Mouse (Mus musculus) limb, embryonic 12.5 days (tissue): ENCODE results near the gene Tmem256. TPM values are rescaled to one million over a fixed set of nuclear protein-coding genes. Genes with fewer than 3 reads are reported as not detected.

Experiments used
- ATAC-seq: fragments of 200-750 bp; cut with Nextera tagmentation; 2 replicates; pipeline ENCODE4 v1.8.0; 2017; ENCODE audit warnings: low read depth, moderate TSS enrichment; ENCODE audit not compliant: insufficient number of reproducible peaks, insufficient read depth, low FRiP score, low TSS enrichment
- H3K27ac ChIP-seq: fragments of 300-500 bp; sonication (generic); 2 replicates; pipeline ENCODE4 v1.5.1; 2016; ENCODE audit warnings: mild to moderate bottlenecking, moderate library complexity
- H3K27me3 ChIP-seq: fragments of 300-500 bp; sonication (generic); 2 replicates; pipeline ENCODE4 v1.6.1; 2016; ENCODE audit warnings: mild to moderate bottlenecking, moderate library complexity
- H3K36me3 ChIP-seq: fragments of 300-500 bp; sonication (generic); 2 replicates; pipeline ENCODE4 v1.6.1; 2016; ENCODE audit warnings: mild to moderate bottlenecking, moderate library complexity
- H3K4me1 ChIP-seq: fragments of 300-500 bp; sonication (generic); replicated peaks from 2 replicates; pipeline ENCODE4 v1.6.1; 2016
- H3K4me2 ChIP-seq: fragments of 300-500 bp; sonication (generic); 2 replicates; pipeline ENCODE4 v1.6.1; 2016; ENCODE audit warnings: mild to moderate bottlenecking, moderate library complexity
- H3K4me3 ChIP-seq: fragments of 300-500 bp; sonication (generic); replicated peaks from 2 replicates; pipeline ENCODE4 v1.5.1; 2016; ENCODE audit warnings: mild to moderate bottlenecking
- H3K9ac ChIP-seq: fragments of 300-500 bp; sonication (generic); replicated peaks from 2 replicates; pipeline ENCODE4 v1.6.1; 2016; ENCODE audit warnings: mild to moderate bottlenecking, moderate library complexity
- H3K9me3 ChIP-seq: fragments of 300-500 bp; sonication (generic); 2 replicates; pipeline ENCODE4 v1.6.1; 2016; ENCODE audit warnings: mild to moderate bottlenecking, moderate library complexity
- whole genome bisulfite sequencing: fragments of 180-500 bp; shearing (Covaris S2); methylation state at CpG from one replicate; pipeline ENCODE4 v1.1.7; 2016; 5-methylcytosine and 5-hydroxymethylcytosine counted together
- polyA plus RNA-seq: library from polyadenylated mRNA; unstranded; fragments of >200 nt; fragmentation: Nextera tagmentation; extraction: Ambion mirVana; gene quantifications from 2 replicates; pipeline ENCODE4 v1.2.1, GENCODE M21; 2016

The Tmem256 gene
- polyA plus RNA-seq, 1 experiment from 2014 or later: 353 TPM

DNA sequence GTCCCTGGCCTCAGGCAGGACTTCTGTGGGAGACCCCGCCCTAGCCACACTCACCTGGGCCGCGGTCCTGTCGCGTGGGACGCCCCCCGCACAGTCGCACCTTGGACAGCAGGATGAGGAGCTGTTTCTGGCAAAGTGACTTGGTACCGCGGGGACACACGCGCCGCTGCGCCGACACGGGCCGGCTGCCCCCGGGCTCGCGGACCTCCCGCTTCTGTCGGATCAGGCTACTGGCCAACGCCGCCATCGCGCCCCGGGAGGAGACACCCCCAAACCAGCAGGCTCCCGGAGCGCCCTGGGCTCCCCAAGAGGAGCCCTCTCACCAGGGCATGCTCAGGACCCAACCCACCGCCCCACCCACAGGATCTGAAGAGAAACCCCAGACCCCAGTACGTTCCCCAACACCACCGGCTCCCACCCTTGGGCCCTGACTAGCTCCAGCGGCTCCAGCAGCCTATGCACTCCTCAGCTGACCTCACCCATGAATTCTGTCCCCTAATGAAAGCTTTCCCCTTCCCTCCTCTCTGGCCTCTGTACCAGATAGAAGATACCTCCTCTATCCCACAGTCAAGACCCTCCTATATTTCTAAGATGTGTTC is 36.8 kb upstream of the Tmem256 start, which contains the start of gene Fgf11:
TSS of gene Fgf11 (minus strand) at position 479 of the 599 bp plus-strand sequence.
- H3K36me3 ChIP-seq: no peaks in the 10 kb centered on the region
- H3K27ac ChIP-seq: peak within 1 kb of the TSS; percentile 47
- H3K4me3 ChIP-seq: peak within 1 kb of the TSS; percentile 57
- 1% methylated on average over 33 of the region's 33 CpGs for WGBS
- no peak for ATAC-seq
- peaks cover 99% of the 10 kb centered on the region for H3K27me3 ChIP-seq
- H3K9me3 ChIP-seq: peaks cover 6% of the 10 kb centered on the region
- peak within 1 kb of the TSS; percentile 92 for H3K4me2 ChIP-seq
- H3K9ac ChIP-seq: peak within 1 kb of the TSS; percentile 68
- peaks cover 58% of the 10 kb centered on the region for H3K4me1 ChIP-seq

DNA sequence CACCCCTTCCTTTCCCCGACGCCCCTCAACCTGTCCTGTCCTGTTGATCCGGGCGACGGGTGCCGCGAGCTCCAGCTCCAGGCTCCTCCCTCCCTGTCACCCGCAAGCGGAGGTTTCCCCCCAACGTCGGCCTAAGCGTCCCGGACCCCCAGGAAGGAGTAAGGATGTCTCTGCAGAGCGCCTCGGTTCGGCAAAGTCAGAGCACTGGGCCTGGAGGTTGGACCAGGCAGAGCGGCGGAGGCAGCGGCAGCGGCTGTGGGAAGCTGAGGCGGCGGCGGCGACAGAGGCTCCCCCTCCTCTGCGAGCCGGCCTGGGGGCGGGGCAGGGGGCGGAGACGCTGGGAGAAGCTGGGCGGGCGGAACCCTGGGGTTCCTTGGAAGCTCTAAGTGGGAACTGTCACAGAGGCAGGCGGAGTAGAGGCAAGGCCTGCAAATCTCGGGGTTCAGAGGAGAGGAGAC is 35.6 kb upstream of the Tmem256 start:
- Histone ChIP-seq H3K36me3 (no peaks in the 10 kb centered on the region), H3K4me1 (peaks cover 58% of the 10 kb centered on the region), H3K4me3 (peak overlapping the region; percentile 57), H3K9ac (peak overlapping the region; percentile 63), H3K27me3 (peaks cover 98% of the 10 kb centered on the region), H3K9me3 (peaks cover 9% of the 10 kb centered on the region), H3K4me2 (peak overlapping the region; percentile 92), H3K27ac (no peak overlapping the region)
- under 1% methylated on average over 33 of the region's 33 CpGs for whole genome bisulfite sequencing
- no peak for ATAC-seq

DNA sequence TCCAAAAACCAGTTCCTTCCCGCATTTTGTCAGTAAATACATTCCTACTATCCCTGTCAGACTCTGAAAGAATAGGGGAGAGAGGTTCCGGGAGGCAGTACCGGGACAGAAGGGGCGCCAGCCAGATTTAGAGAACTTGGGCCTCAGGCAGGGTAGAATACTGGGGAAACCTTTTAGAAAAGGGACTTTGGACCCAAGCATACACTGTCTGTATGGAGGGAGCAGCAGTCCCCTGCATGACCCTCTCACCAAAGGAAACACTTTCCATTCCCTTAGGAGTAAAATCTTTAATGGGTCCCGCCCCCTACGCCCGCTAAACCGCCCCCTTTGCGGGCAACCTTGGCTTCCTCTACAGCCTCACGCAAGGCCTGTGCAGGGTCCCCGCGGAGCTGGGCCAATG is 35.0 kb upstream of the Tmem256 start:
- H3K27me3 ChIP-seq: peaks cover 97% of the 10 kb centered on the region

DNA sequence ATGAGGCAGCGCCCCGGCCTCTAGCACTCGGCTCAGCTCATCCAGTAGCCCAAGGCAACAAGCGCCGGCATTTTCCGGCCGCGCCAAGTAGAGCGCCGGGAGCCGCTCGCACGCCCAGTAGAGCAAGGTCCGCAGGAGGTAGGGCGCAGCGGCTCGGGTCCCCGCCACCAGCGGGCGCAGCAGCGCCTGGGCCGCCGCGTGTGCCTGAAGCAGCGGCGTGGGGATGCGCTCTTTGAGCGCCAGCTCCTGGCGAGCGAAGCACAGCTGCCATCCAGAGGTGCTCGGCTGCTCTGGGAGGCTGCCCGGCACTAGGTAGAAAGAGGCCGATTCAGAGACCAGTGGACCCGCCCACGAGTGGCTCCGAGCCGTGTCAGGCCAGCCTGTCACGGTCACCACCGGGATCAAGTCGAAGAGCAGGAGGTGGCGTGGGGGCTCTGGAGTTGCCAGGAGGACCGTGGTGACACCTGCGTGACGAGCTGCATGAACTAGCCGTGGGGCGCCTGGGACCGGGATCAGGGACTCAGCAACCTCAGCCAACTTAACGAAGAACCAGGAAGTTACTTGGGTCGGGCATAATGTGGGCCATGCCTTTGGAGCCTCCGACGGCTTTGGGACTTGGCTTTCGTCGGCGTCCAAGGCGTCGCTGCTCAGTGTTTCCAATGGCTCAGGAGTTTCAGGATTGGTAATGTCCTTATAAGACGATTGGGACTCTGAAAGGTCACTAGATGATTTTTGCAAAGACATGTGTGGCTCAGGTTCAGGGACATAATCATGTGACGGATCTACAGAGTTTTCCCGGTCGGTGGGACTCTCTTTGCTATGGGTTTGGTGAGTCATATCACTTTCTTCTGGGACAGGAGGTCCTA is 34.3 kb upstream of the Tmem256 start:
- Histone ChIP-seq H3K36me3 (no peaks in the 10 kb centered on the region), H3K4me2 (peak overlapping the region; percentile 92), H3K9me3 (peaks cover 9% of the 10 kb centered on the region), H3K27ac (no peak overlapping the region), H3K9ac (peak overlapping the region; percentile 52), H3K4me1 (peaks cover 58% of the 10 kb centered on the region), H3K4me3 (peak overlapping the region; percentile 57), H3K27me3 (peaks cover 90% of the 10 kb centered on the region)
- 2% methylated on average over 60 of the region's 60 CpGs for WGBS
- ATAC-seq: peak; percentile 40

More for the DNA sequence above, 35.0 kb upstream of the Tmem256 start:
- Histone ChIP-seq H3K9ac (peak overlapping the region; percentile 52), H3K27ac (no peak overlapping the region), H3K9me3 (peaks cover 9% of the 10 kb centered on the region), H3K4me3 (peak overlapping the region; percentile 57), H3K4me2 (peak overlapping the region; percentile 92), H3K36me3 (no peaks in the 10 kb centered on the region), H3K4me1 (peaks cover 58% of the 10 kb centered on the region)
- WGBS: 2% methylated on average over 12 of the region's 12 CpGs
- ATAC-seq: no peak

GRCm38 (mm10) chr11:69804652-69804940 is 33.7 kb upstream of the Tmem256 start:
- Histone ChIP-seq H3K4me3 (peak overlapping the region; percentile 57), H3K4me2 (peak overlapping the region; percentile 92), H3K9ac (0 out of 2 replicates have a peak overlapping the region, but pooled peaks have one; percentile 9), H3K36me3 (no peaks in the 10 kb centered on the region), H3K27ac (no peak overlapping the region), H3K9me3 (peaks cover 9% of the 10 kb centered on the region), H3K27me3 (peaks cover 84% of the 10 kb centered on the region), H3K4me1 (peaks cover 54% of the 10 kb centered on the region)
- WGBS: 3% methylated on average over 12 of the region's 12 CpGs
- ATAC-seq: no peak

- H3K9me3 ChIP-seq: peaks cover 9% of the 10 kb centered on the region
- no peak within 1 kb of the TSS for H3K27ac ChIP-seq
- peak within 1 kb of the TSS; percentile 57 for H3K4me3 ChIP-seq
- ATAC-seq: no peak
- WGBS: 6% methylated on average over 29 of the region's 29 CpGs
- H3K36me3 ChIP-seq: no peaks in the 10 kb centered on the region
- 0 out of 2 replicates have a peak within 1 kb of the TSS, but pooled peaks have one; percentile 9 for H3K9ac ChIP-seq
- H3K4me2 ChIP-seq: peak within 1 kb of the TSS; percentile 92
- H3K27me3 ChIP-seq: peaks cover 77% of the 10 kb centered on the region
- peaks cover 47% of the 10 kb centered on the region for H3K4me1 ChIP-seq
Measured at GRCm38 (mm10) chr11:69804972-69805909, 33.1 kb upstream of the Tmem256 start, which contains the start of gene Tmem102. Gene Tmem102 (minus strand): TSS chr11:69805624.

GRCm38 (mm10) chr11:69806378-69806777 is 31.9 kb upstream of the Tmem256 start:
- no peak overlapping the region for H3K4me3 ChIP-seq
- H3K36me3 ChIP-seq: no peaks in the 10 kb centered on the region
- H3K4me2 ChIP-seq: no peak overlapping the region
- no peak overlapping the region for H3K27ac ChIP-seq
- no peak for ATAC-seq
- peaks cover 38% of the 10 kb centered on the region for H3K4me1 ChIP-seq
- peaks cover 9% of the 10 kb centered on the region for H3K9me3 ChIP-seq
- WGBS: 78% methylated on average over 4 of the region's 4 CpGs
- H3K9ac ChIP-seq: no peak overlapping the region
- H3K27me3 ChIP-seq: peaks cover 66% of the 10 kb centered on the region

DNA sequence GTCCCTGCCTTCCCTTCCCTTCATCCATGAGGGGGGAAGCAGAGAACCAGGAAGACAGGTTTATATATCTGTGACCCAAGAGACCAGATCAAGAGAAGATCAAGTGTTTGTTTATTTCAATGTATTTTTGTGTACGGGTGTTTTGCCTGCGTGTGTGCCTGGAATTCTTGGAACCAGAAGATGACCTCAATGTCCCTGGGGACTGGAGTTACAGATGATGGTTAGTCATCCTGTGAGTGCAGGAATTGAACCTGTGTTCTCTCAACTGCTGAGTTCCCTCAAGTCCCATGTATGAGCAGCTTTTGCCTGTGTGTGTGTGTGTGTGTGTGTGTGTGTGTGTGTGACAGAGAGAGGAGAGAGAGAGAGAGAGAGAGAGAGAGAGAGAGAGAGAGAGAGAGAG is 30.7 kb upstream of the Tmem256 start:
- no peak for ATAC-seq
- Histone ChIP-seq H3K36me3 (no peaks in the 10 kb centered on the region), H3K27ac (no peak overlapping the region), H3K27me3 (peaks cover 53% of the 10 kb centered on the region), H3K9me3 (peaks cover 9% of the 10 kb centered on the region), H3K9ac (no peak overlapping the region), H3K4me2 (no peak overlapping the region), H3K4me1 (peaks cover 26% of the 10 kb centered on the region), H3K4me3 (no peak overlapping the region)
- WGBS: 77% methylated on average over 2 of the region's 2 CpGs

DNA sequence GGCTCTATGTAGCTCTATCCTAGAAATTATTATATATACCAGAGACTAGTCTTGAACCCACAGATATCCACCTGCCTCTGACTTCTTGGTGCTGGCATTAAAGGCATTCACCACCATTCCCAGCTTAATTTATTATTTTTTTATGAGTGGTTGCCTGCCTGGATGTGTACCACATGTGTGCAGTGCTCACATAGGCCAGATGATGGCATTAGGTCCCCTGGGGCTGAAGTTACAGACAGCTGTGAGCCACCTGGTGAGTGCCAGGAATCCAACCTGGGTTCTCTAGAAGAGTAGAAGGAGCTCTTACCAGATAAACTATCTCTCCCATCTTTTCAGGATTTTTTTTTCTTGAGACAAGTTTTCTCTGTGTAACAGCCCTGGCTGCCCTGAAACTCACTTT is 28.0 kb upstream of the Tmem256 start:
- no peak for ATAC-seq
- H3K27ac ChIP-seq: no peak overlapping the region
- no peak overlapping the region for H3K9ac ChIP-seq
- no peak overlapping the region for H3K4me2 ChIP-seq
- H3K9me3 ChIP-seq: peaks cover 9% of the 10 kb centered on the region
- peaks cover 27% of the 10 kb centered on the region for H3K27me3 ChIP-seq
- no peaks in the 10 kb centered on the region for H3K4me1 ChIP-seq
- no peaks in the 10 kb centered on the region for H3K36me3 ChIP-seq
- H3K4me3 ChIP-seq: no peak overlapping the region

GRCm38 (mm10) chr11:69815155-69815554 is 23.2 kb upstream of the Tmem256 start, which contains the start of gene Gm39566:
Gene Gm39566 (minus strand): TSS chr11:69815298.
- 58% methylated on average over 10 of the region's 10 CpGs for WGBS

More at GRCm38 (mm10) chr11:69815155-69815554, 23.2 kb upstream of the Tmem256 start, which contains the start of gene Gm39566:
- Histone ChIP-seq H3K9me3 (peaks cover 13% of the 10 kb centered on the region), H3K36me3 (no peaks in the 10 kb centered on the region), H3K27me3 (no peaks in the 10 kb centered on the region), H3K4me1 (no peaks in the 10 kb centered on the region), H3K9ac (no peak within 1 kb of the TSS), H3K4me2 (no peak within 1 kb of the TSS), H3K4me3 (no peak within 1 kb of the TSS), H3K27ac (no peak within 1 kb of the TSS)
- ATAC-seq: no peak
